In genomic region chr12:51708941-51709686, GRCm38 (mm10) we compare ENCODE assay signal across 9 mouse cellular contexts. TPM values are rescaled to one million over a fixed set of nuclear protein-coding genes. Genes with fewer than 3 reads are reported as not detected.
DNase-seq lines count a peak whose midpoint lies in the region; ATAC-seq and TF ChIP-seq lines count a peak whose summit lies in the region.
"Had no signal": no experiment of that assay in that cellular context is flagged by ENCODE, and none has a peak within 500 bp of the region (broad histone marks: within the 10 kb centered on the region; RNA-seq: fewer than 3 reads in every experiment).

No protein-coding gene starts in this region.

- TF ChIP-seq CTCF in midbrain, postnatal 0 days (IDR thresholded peaks at IDR 0.05): no peak
- TF ChIP-seq CTCF in heart, adult 2 months (IDR thresholded peaks at IDR 0.05): no peak

- TF ChIP-seq POLR2A in heart, adult 2 months (IDR thresholded peaks at IDR 0.05; ENCODE audit: insufficient read depth, low read depth, low read length): no peak

- H3K9me3 ChIP-seq in midbrain, embryonic 11.5 days (ENCODE audit: control insufficient read depth, low read length): no peaks in the 10 kb centered on the region
- H3K9me3 ChIP-seq in midbrain, postnatal 0 days (ENCODE audit: low read length): no peaks in the 10 kb centered on the region
- no peaks in the 10 kb centered on the region for H3K9me3 ChIP-seq in forebrain, embryonic 16.5 days (ENCODE audit: control insufficient read depth, low read length)

- H3K4me1 ChIP-seq in midbrain, embryonic 11.5 days (ENCODE audit: control insufficient read depth, insufficient read depth, low read length): peaks cover 2% of the 10 kb centered on the region; the same call in 1 of the 2 replicates
- H3K4me1 ChIP-seq in midbrain, postnatal 0 days (ENCODE audit: insufficient read depth, low read length): no peaks in the 10 kb centered on the region
- peaks cover 16% of the 10 kb centered on the region for H3K4me1 ChIP-seq in heart, adult 2 months (ENCODE audit: control insufficient read depth, insufficient read depth, low read length)
- no peaks in the 10 kb centered on the region for H3K4me1 ChIP-seq in forebrain, embryonic 16.5 days (replicated peaks; ENCODE audit: control insufficient read depth, insufficient read depth, low read length)

- 0 out of 2 replicates have a peak overlapping the region, but pooled peaks have one; percentile 25 for H3K27ac ChIP-seq in midbrain, embryonic 11.5 days (ENCODE audit: low read depth, low read length)
- no peak overlapping the region for H3K27ac ChIP-seq in midbrain, postnatal 0 days (ENCODE audit: low read depth, low read length)
- H3K27ac ChIP-seq in heart, adult 2 months: peak overlapping the region; percentile 81
- no peak overlapping the region for H3K27ac ChIP-seq in forebrain, embryonic 16.5 days (ENCODE audit: low read length)
- H3K27ac ChIP-seq: liver, embryonic 14.5 days had no signal

- H3K4me3 ChIP-seq in midbrain, embryonic 11.5 days (ENCODE audit: low read depth, low read length): no peak overlapping the region
- no peak overlapping the region for H3K4me3 ChIP-seq in midbrain, postnatal 0 days (ENCODE audit: low read depth, low read length)
- H3K4me3 ChIP-seq in heart, adult 2 months: peak overlapping the region; percentile 6; the same call in 1 of the 2 replicates
- H3K4me3 ChIP-seq in forebrain, embryonic 16.5 days (replicated peaks; ENCODE audit: low read length): no peak overlapping the region

- ATAC-seq in midbrain, embryonic 11.5 days (ENCODE audit: low FRiP score): no peak
- ATAC-seq in midbrain, postnatal 0 days (ENCODE audit: low FRiP score): no peak
- no peak for ATAC-seq in forebrain, embryonic 16.5 days

- no peaks in the 10 kb centered on the region for H3K36me3 ChIP-seq in midbrain, embryonic 11.5 days (ENCODE audit: control insufficient read depth, insufficient read depth, low read length)
- no peaks in the 10 kb centered on the region for H3K36me3 ChIP-seq in midbrain, postnatal 0 days (ENCODE audit: insufficient read depth, low read length)
- no peaks in the 10 kb centered on the region for H3K36me3 ChIP-seq in heart, adult 2 months (ENCODE audit: control insufficient read depth, insufficient read depth, low read length)
- H3K36me3 ChIP-seq in forebrain, embryonic 16.5 days (ENCODE audit: control insufficient read depth, insufficient read depth): no peaks in the 10 kb centered on the region

- intact Hi-C loops in heart, adult 2 months (cut with DNase I): no loop called here

- no peaks in the 10 kb centered on the region for H3K27me3 ChIP-seq in midbrain, embryonic 11.5 days (ENCODE audit: control insufficient read depth, insufficient read depth, low read length)
- H3K27me3 ChIP-seq in midbrain, postnatal 0 days (ENCODE audit: insufficient read depth, low read length): no peaks in the 10 kb centered on the region
- H3K27me3 ChIP-seq in heart, adult 2 months (ENCODE audit: control insufficient read depth, insufficient read depth, low read length): no peaks in the 10 kb centered on the region
- no peaks in the 10 kb centered on the region for H3K27me3 ChIP-seq in forebrain, embryonic 16.5 days (replicated peaks; ENCODE audit: control insufficient read depth, insufficient read depth, low read length)

- H3K9ac ChIP-seq in midbrain, embryonic 11.5 days (ENCODE audit: low read length): no peak overlapping the region
- no peak overlapping the region for H3K9ac ChIP-seq in midbrain, postnatal 0 days (replicated peaks; ENCODE audit: low read length, poor library complexity, severe bottlenecking)
- H3K9ac ChIP-seq in heart, adult 2 months (ENCODE audit: low read depth, low read length): peak overlapping the region; percentile 45; the same call in 1 of the 2 replicates
- no peak overlapping the region for H3K9ac ChIP-seq in forebrain, embryonic 16.5 days (replicated peaks; ENCODE audit: low read depth, low read length)
- H3K9ac ChIP-seq: liver, embryonic 14.5 days had no signal

- H3K79me2 ChIP-seq in heart, adult 2 months (replicated peaks; ENCODE audit: control insufficient read depth, insufficient read depth, low read length): peaks cover 1% of the 10 kb centered on the region; the same call in 1 of the 2 replicates

- TF ChIP-seq EP300 in heart, adult 2 months (IDR thresholded peaks at IDR 0.05; ENCODE audit: insufficient read depth, low read depth, low read length): no peak

- WGBS in midbrain, embryonic 11.5 days: 61% methylated on average over 14 of the region's 14 CpGs
- WGBS in midbrain, postnatal 0 days: 61% methylated on average over 14 of the region's 14 CpGs
- 38% methylated on average over 14 of the region's 14 CpGs for WGBS in heart, adult 2 months
- 63% methylated on average over 14 of the region's 14 CpGs for WGBS in forebrain, embryonic 16.5 days

- no peak overlapping the region for H3K4me2 ChIP-seq in midbrain, embryonic 11.5 days
- no peak overlapping the region for H3K4me2 ChIP-seq in midbrain, postnatal 0 days (ENCODE audit: low read depth, low read length, poor library complexity, severe bottlenecking)
- no peak overlapping the region for H3K4me2 ChIP-seq in forebrain, embryonic 16.5 days (ENCODE audit: low read length)

- DNase-seq in midbrain, embryonic 11.5 days (ENCODE audit: low spot score, missing footprints): no peak
- DNase-seq in midbrain, postnatal 0 days (ENCODE audit: low spot score): no peak
- DNase-seq in heart, adult 2 months: peak; percentile 57 to 66
- peak; percentile 23 to 41 for DNase-seq in layer of hippocampus, postnatal 10 days (ENCODE audit: low spot score in 2 of 2)
- DNase-seq in right cerebral cortex, adult 2 months (ENCODE audit: low spot score in 2 of 2): peak; percentile 91 to 92
- DNase-seq in adrenal gland, postnatal 14 days: no peak
- DNase-seq in adipocyte (ENCODE audit: low spot score): no peak

RNA-seq across cellular contexts. Expression of gene Strn3, which starts 17.4 kb away (rescaled TPM):
- polyA plus RNA-seq in midbrain, embryonic 11.5 days (2014; fragmentation: Nextera tagmentation; extraction: Ambion mirVana): 55.2 and 56.1 TPM in 2 replicates
- 57.0 and 70.7 TPM in 2 replicates for total RNA-seq in midbrain, postnatal 0 days (2014; rRNA removed)
- polyA plus RNA-seq in midbrain, postnatal 0 days (2015; fragmentation: Nextera tagmentation; extraction: Ambion mirVana): 24.7 and 28.3 TPM in 2 replicates
- 100 to 1,000 TPM; 106 to 114 TPM for total RNA-seq in heart, adult 2 months (2021)
- 24.6 and 57.9 TPM in 2 replicates for polyA plus RNA-seq in heart, adult 2 months (2012; rRNA removed)
- total RNA-seq in layer of hippocampus, postnatal 10 days (2021): 10 to 100 TPM; 80.5 to 82.6 TPM
- total RNA-seq in adrenal gland, postnatal 14 days (2021): 83.8 and 88.4 TPM in 2 replicates
- polyA plus RNA-seq in forebrain, embryonic 16.5 days (2015; fragmentation: Nextera tagmentation; extraction: Ambion mirVana): 42.8 and 44.8 TPM in 2 replicates

RNA-seq across cellular contexts. Expression of gene Ap4s1, which starts 18.3 kb away (rescaled TPM):
- polyA plus RNA-seq in midbrain, embryonic 11.5 days (2014; fragmentation: Nextera tagmentation; extraction: Ambion mirVana): 56.9 and 62.0 TPM in 2 replicates
- total RNA-seq in midbrain, postnatal 0 days (2014; rRNA removed): 39.5 and 54.2 TPM in 2 replicates
- 67.5 and 74.0 TPM in 2 replicates for polyA plus RNA-seq in midbrain, postnatal 0 days (2015; fragmentation: Nextera tagmentation; extraction: Ambion mirVana)
- total RNA-seq in heart, adult 2 months (2021): 10 to 100 TPM; 52.0 to 65.4 TPM
- polyA plus RNA-seq in heart, adult 2 months (2012; rRNA removed): 20.4 and 31.1 TPM in 2 replicates
- total RNA-seq in layer of hippocampus, postnatal 10 days (2021): 10 to 100 TPM; 39.3 to 39.5 TPM
- total RNA-seq in adrenal gland, postnatal 14 days (2021): 22.6 and 24.3 TPM in 2 replicates
- polyA plus RNA-seq in forebrain, embryonic 16.5 days (2015; fragmentation: Nextera tagmentation; extraction: Ambion mirVana): 37.7 and 39.4 TPM in 2 replicates

Comparison
In these comparisons a context has a peak if more than half of its experiments do, and no peak if none do; other contexts are left out.
1. H3K27ac ChIP-seq: peak in midbrain, embryonic 11.5 days (single experiment) and heart, adult 2 months (single experiment); none in midbrain, postnatal 0 days (single experiment) and forebrain, embryonic 16.5 days (single experiment).
2. DNase-seq: peak in heart, adult 2 months (2 of 2), layer of hippocampus, postnatal 10 days (2 of 2) and right cerebral cortex, adult 2 months (2 of 2); none in midbrain, embryonic 11.5 days (single experiment), midbrain, postnatal 0 days (single experiment), adrenal gland, postnatal 14 days (single experiment) and adipocyte (single experiment).